Mouse (Mus musculus): ENCODE measurements around the gene Gm21725. TPM values are rescaled to one million over a fixed set of nuclear protein-coding genes. Genes with fewer than 3 reads are reported as not detected.
"Not testable (repeated sequence)": the region's sequence is repeated elsewhere in the genome, so short reads cannot be mapped to it uniquely, and the experiment has no call there.

Gm21725 gene
- polyA plus RNA-seq (2015; fragmentation: Nextera tagmentation; extraction: Ambion mirVana) = not detected in 2 replicates

DNA sequence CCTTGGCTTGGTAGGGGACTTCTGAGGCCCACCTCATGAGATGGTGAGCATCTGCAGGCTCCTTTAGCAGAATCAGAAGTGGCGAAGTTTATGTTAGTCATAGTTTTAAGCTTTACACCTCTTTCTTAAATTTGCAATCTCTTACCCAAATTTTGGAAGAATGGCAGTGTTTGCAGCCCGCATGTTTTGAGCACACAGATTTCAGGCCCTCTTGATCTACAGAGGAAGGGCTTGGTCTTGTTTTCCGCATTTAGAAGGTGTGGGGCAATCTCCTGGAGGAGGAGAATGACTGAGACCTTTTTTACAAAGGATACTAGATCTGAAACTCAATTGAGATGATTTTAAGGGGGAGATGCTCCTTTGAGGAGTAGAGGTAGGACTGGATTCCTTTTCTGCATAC, at the start of gene Gm21725:
Gene Gm21725 (minus strand): TSS at position 101 of the 400 bp plus-strand sequence.
- not testable (repeated sequence) for H3K9ac ChIP-seq; H3K27me3 ChIP-seq (replicated peaks); ATAC-seq (replicated peaks); H3K27ac ChIP-seq; H3K4me1 ChIP-seq; H3K9me3 ChIP-seq; H3K4me3 ChIP-seq; H3K4me2 ChIP-seq; H3K36me3 ChIP-seq (replicated peaks)
- no CpG with 5 or more reads among the region's 3 CpGs for WGBS

Other genes with a start within 250 kb of the Gm21725 start
- not detected in 2 replicates for gene Gm21891, start 215.6 kb downstream of the Gm21725 start, polyA plus RNA-seq (2015; fragmentation: Nextera tagmentation; extraction: Ambion mirVana)
- gene Gm21425, start 187.1 kb downstream of the Gm21725 start, polyA plus RNA-seq (2015; fragmentation: Nextera tagmentation; extraction: Ambion mirVana) = not detected in 2 replicates
- gene Gm21828, start 125.1 kb downstream of the Gm21725 start, polyA plus RNA-seq (2015; fragmentation: Nextera tagmentation; extraction: Ambion mirVana) = not detected in 2 replicates
- gene Gm21440, start 96.7 kb downstream of the Gm21725 start, polyA plus RNA-seq (2015; fragmentation: Nextera tagmentation; extraction: Ambion mirVana) = not detected in 2 replicates
- gene Gm21454, start 96.6 kb downstream of the Gm21725 start, polyA plus RNA-seq (2015; fragmentation: Nextera tagmentation; extraction: Ambion mirVana) = not detected in 2 replicates
- not detected in 2 replicates for gene Gm21866, start 116.5 kb upstream of the Gm21725 start, polyA plus RNA-seq (2015; fragmentation: Nextera tagmentation; extraction: Ambion mirVana)
- gene Gm20773, start 145.0 kb upstream of the Gm21725 start, polyA plus RNA-seq (2015; fragmentation: Nextera tagmentation; extraction: Ambion mirVana) = not detected in 2 replicates

All from midbrain, embryonic 15.5 days (tissue).